Mouse (Mus musculus): ENCODE data around the gene Yif1a.

The Yif1a gene

GRCm38 (mm10) chr19:5109659-5110453 lies 21.5 kb downstream of the Yif1a start:
- CTCF ChIA-PET = interaction anchor here (0.5 to 4.2 kb wide), 16 partner anchors 8 to 504 kb away, joined by 3 to 45 read pairs (median 4); partner anchors contain the start of genes Klc2 (in 2 of the 4) and Yif1a (in 1 of the 4)
- POLR2A ChIA-PET = interaction anchor here (0.5 to 5.4 kb wide), 7 partner anchors 8 to 42 kb away, joined by 3 to 29 read pairs (median 5); partner anchors contain the start of genes Yif1a (in 2 of the 4), Cd248 (in 1 of the 4), Cnih2 (in 1 of the 4) and Klc2 (in 1 of the 4)

DNA sequence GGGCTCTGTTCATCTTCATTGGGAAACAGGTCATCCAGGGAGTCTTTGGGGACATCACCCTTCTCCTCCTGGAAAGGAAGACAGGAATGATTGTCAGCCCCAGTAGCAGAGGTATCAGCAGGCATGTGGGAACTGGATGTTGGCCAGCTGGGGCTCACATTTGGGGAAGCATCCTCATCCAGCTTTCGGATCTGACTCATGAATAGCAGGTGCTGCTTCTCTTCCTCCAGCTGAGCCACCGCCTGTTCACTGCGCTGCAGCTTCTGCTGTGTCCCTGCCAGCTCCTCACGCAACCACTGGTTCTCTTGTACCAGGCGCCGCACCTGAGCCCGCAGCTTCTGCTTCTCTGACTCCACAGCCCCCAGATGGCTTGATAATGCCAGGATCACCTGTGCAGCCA lies 25.4 kb downstream of the Yif1a start:
- ChIA-PET POLR2A (interaction anchor here in 1 of 4 experiments (0.7 to 1.7 kb wide), 4 partner anchors 16 to 35 kb away, joined by 3 to 4 read pairs (median 3); partner anchors contain the start of gene Yif1a), CTCF (interaction anchor here in 1 of 4 experiments (0.7 kb wide), 1 partner anchor 26 kb away, joined by 4 read pairs; no protein-coding TSS in a partner anchor)

- POLR2A ChIA-PET = interaction anchor here (0.6 to 2.1 kb wide), 54 partner anchors 8 to 608 kb away, joined by 3 to 20 read pairs (median 4); partner anchors contain the start of genes AI837181 (in 2 of the 4), Drap1 (in 2 of the 4), Rab1b (in 2 of the 4) and Yif1a (in 2 of the 4)
- CTCF ChIA-PET = interaction anchor here (0.5 to 2.9 kb wide), 39 partner anchors 8 to 910 kb away, joined by 3 to 45 read pairs (median 4); partner anchors contain the start of genes Cd248 (in 1 of the 4), Mus81 (in 1 of the 4), Rab1b (in 1 of the 4) and Rce1 (in 1 of the 4)
These were observed 29.4 kb downstream of the Yif1a start for GRCm38 (mm10) chr19:5117494-5118383.

- ChIA-PET CTCF (interaction anchor here (0.6 to 2.9 kb wide), 29 partner anchors 8 to 911 kb away, joined by 3 to 45 read pairs (median 4); partner anchors contain the start of genes Mus81 (in 1 of the 4), Rab1b (in 1 of the 4), Rce1 (in 1 of the 4) and Rin1 (in 1 of the 4)), POLR2A (interaction anchor here (0.6 to 2.1 kb wide), 42 partner anchors 8 to 609 kb away, joined by 3 to 20 read pairs (median 4); partner anchors contain the start of genes Rab1b (in 2 of the 4), AC124502.3 (in 1 of the 4), AI837181 (in 1 of the 4) and B4gat1 (in 1 of the 4))
These were observed 30.0 kb downstream of the Yif1a start, which contains the start of gene Klc2 for GRCm38 (mm10) chr19:5118384-5118698. Gene Klc2, minus strand, starts transcription at chr19:5118560.

GRCm38 (mm10) chr19:5122492-5122891 lies 34.2 kb downstream of the Yif1a start:
- POLR2A ChIA-PET = no interaction called here
- CTCF ChIA-PET = no interaction called here

GRCm38 (mm10) chr19:5123241-5123640 lies 34.9 kb downstream of the Yif1a start:
- ChIA-PET POLR2A (interaction anchor here in 2 of 4 experiments (0.7 to 0.9 kb wide), 2 partner anchors 35 to 65 kb away, joined by 3 to 8 read pairs; partner anchors contain the start of gene Yif1a (in 1 of the 2)), CTCF (interaction anchor here in 1 of 4 experiments (0.7 kb wide), 1 partner anchor 523 kb away, joined by 3 read pairs; no protein-coding TSS in a partner anchor)

DNA sequence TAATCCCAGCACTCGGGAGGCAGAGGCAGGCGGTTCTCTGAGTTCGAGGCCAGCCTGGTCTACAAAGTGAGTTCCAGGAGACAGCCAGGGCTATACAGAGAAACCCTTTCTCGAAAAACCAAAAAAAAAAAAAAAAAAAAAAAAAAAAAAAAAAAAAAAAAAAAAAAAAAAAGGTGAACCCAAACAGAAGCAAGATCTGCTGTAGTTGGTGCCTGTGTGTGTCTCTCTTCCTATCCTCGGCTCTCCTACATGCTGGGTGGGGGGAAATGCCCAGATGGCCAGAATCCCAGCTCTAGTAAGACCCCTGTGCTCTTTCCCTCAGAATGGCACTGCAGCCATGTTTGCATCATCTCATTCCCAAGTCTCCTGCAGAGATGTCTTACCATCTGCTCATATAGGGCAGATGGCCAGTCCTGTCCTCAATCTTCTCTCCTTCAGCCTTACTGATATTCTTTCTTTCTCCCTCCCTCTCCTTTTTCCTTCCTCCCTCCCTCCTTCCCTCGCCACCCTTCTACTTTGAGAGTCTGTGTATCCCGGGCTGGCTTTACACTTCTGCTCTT lies 35.8 kb downstream of the Yif1a start:
- CTCF ChIA-PET = no interaction called here
- POLR2A ChIA-PET = interaction anchor here in 2 of 4 experiments (0.7 to 0.9 kb wide), 2 partner anchors 36 to 66 kb away, joined by 3 to 8 read pairs; partner anchors contain the start of gene Yif1a (in 1 of the 2)

DNA sequence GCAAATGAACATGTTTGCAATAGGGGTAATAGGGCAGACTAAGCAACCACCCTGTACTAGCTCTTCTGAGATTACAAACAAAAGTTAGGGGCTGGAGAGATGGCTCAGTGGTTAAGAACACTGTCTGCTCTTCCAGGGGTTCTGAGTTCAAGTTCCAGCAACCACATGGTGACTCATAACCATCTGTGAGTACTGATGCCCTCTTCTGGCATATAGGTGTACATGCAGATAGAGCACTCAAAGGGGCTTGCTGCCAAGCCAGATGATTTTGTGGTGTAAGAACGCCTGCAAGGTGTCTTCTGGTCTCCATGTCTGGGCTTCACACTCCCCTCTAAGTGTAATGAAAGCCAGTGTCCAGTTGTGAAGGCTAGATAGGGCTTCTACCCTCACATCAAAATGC lies 41.4 kb downstream of the Yif1a start:
- CTCF ChIA-PET = interaction anchor here in 1 of 4 experiments (0.6 to 1.2 kb wide), 3 partner anchors 11 to 71 kb away, joined by 3 to 4 read pairs (median 3); partner anchors contain the start of genes Klc2 and Yif1a
- POLR2A ChIA-PET = interaction anchor here in 2 of 4 experiments (1.1 to 1.5 kb wide), 4 partner anchors 12 to 42 kb away, joined by 3 to 5 read pairs (median 4); partner anchors contain the start of genes Klc2 (in 1 of the 2) and Yif1a (in 1 of the 2)

GRCm38 (mm10) chr19:5131237-5131636 lies 42.9 kb downstream of the Yif1a start:
- POLR2A ChIA-PET = interaction anchor here in 2 of 4 experiments (1.1 to 2.1 kb wide), 4 partner anchors 13 to 59 kb away, joined by 3 to 5 read pairs (median 4); partner anchors contain the start of gene Klc2 (in 1 of the 2)
- CTCF ChIA-PET = interaction anchor here in 2 of 4 experiments (0.7 to 1.2 kb wide), 2 partner anchors 20 to 51 kb away, joined by 3 read pairs; no protein-coding TSS in a partner anchor

- ChIA-PET POLR2A (interaction anchor here in 2 of 4 experiments (0.9 to 1.5 kb wide), 5 partner anchors 9 to 51 kb away, joined by 3 to 6 read pairs (median 4); partner anchors contain the start of gene Yif1a (in 1 of the 2)), CTCF (interaction anchor here (0.5 to 4.5 kb wide), 30 partner anchors 11 to 572 kb away, joined by 3 to 29 read pairs (median 3); partner anchors contain the start of genes Yif1a (in 2 of the 4), Klc2 (in 1 of the 4), Rin1 (in 1 of the 4) and Tmem151a (in 1 of the 4))
These were observed 51.3 kb downstream of the Yif1a start for GRCm38 (mm10) chr19:5139640-5140039.

Data from embryonic stem cell, embryonic (primary cell).